Mouse (Mus musculus) spleen, embryonic (tissue): ENCODE data around the gene Ern1.
"Not testable (repeated sequence)": the region's sequence is repeated elsewhere in the genome, so short reads cannot be mapped to it uniquely, and the experiment has no call there.

Experiments
- CTCF ChIA-PET: fragments of 350-600 bp; sonication (Branson Sonifier 250); formaldehyde crosslinking; loops from one replicate; lab custom pipeline; 2022; lab: Charles Lee

Ern1 gene

DNA sequence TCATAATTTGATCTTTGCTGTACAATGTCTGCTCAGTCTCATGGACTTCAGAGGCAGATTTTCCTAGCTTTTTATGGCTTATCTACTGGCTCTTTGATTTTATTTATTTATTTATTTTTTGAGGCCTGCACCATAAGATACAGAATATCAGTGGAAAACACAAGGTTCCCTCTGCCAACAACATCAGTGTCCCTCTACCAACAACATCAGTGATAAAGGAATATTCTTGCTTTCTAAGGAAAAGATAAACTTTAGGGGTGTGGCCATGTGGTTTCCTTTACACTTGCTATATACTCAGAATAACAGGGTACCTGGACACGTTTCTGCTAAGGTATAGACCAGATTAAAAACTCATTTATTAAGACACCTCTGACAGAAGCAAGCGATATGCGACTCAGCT lies 48.3 kb downstream of the Ern1 start:
- CTCF ChIA-PET: no interaction called here

DNA sequence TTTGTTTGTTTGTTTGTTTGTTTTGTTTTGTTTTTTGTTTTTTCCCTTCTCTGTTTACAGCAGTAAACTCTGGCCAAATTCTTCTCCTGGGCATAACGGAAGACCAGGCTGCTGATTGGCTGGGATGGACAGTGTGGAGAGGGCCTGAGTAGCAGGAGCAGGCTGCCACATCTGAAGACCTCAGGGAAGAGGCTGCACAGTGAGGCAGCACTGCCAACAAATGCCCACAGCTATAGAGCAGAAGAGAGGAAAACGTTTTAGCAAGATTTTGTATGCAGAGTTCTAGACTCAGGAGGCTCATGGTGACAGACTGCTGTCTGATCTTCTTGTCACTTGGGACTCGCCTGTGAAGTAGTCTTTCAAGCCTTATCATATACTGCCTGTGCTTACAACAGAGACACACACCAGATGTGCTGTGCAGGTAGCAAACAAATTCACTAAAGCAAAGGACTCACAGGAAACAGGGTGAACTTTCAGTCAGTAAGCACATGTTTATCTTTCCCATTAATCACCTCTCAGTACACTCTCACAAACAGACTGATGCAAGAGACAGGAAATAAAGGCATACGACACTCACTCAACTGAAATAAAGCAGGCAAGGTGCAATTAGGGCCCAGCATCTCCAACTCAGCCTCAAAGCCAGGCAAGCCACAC lies 49.0 kb downstream of the Ern1 start:
- CTCF ChIA-PET: no interaction called here

DNA sequence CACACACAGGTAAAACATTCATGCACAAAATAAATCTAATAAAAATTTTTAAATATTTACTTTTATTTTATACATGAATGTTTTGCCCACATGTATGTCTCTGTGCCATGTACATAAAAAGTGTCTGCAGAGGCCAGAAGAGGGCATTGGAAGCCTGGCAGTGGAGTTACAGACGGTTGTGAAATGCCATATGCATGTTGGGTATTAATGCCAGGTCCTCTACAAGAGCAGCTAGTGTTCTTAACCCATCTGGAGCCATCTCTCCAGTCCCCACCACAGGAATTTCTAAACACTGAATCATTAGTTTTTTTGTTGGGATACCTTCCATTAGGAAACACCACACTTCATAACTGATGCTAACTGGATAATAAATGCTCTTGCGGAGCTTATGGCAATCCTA lies 50.1 kb downstream of the Ern1 start:
- CTCF ChIA-PET: no interaction called here

- CTCF ChIA-PET: no interaction called here
Observed at GRCm38 (mm10) chr11:106437039-106437438, 50.6 kb downstream of the Ern1 start.

DNA sequence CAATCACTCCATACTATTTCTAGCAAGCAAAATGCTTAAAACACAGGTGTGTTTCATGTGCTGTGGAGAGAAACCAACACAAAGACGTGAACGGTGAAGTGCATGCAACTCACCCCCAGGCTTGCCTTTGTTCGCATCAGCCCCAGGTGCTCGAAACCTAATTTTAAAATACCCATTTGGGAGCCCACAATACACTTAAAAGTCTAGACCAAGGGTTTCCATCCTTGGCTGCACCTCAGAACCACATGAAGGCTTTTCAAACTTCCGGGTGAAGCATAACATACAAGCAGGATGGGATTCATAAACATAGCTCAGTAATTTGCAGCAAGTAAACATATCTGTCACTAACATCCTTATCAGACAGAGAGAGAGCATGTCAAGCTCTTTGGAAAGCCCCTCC lies 57.3 kb downstream of the Ern1 start:
- CTCF ChIA-PET: no interaction called here

DNA sequence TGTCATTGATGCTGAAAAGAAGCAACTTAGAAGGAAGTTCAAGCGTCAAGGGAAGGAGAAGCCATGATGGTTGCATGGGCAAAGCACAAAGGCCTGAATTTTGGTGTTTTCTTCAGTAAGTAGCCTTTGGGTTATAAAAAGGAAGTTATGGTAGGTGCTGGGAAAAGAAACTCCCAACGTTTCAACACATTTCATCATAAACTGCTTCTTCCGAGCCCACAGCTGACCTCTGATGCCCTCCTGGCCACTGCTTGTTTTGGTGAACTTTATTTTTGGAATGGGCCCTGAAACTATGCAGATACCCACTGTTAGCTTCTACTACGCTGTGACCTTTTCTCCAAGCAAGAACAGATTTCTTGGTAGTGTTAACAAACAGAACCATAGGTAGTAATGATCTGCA lies 58.0 kb downstream of the Ern1 start:
- CTCF ChIA-PET: no interaction called here

DNA sequence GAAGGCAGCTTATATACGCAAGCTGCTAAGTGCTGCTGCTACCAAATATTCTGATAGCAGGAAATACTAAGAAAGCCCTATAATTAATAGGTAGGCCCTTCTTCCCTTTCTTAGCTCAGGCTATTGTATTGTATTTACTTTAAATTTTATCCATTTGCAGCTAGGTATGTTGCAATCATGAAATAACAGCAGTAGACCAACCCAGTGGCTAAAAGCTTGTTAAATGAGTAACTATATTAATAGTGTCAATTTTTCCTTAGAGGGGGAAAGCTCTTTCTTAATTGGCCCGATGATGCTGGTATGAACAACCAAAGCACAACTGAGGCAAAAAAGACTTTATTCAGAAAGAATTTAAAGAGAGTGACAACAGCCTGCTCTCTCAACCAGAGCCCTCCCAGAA lies 59.1 kb downstream of the Ern1 start:
- CTCF ChIA-PET: no interaction called here

DNA sequence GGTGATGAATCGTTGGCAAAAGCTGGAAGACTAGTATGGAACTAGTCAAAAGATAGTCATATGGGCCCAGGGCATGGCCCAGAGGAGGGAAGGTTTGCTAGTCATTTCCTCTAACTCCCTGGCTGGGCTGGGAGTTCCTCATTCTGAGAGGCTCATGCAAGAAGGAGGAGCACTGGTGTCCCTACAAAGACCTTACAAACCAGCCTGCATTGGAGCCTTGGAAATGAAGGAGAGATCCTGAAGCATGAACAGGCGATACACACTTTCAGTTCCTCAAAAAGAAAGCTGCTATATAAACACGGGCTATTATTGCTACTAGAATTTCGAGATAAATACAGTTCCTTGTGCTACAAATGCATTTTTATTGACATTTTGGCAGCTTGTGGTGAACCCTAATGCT lies 59.5 kb downstream of the Ern1 start:
- CTCF ChIA-PET: no interaction called here

DNA sequence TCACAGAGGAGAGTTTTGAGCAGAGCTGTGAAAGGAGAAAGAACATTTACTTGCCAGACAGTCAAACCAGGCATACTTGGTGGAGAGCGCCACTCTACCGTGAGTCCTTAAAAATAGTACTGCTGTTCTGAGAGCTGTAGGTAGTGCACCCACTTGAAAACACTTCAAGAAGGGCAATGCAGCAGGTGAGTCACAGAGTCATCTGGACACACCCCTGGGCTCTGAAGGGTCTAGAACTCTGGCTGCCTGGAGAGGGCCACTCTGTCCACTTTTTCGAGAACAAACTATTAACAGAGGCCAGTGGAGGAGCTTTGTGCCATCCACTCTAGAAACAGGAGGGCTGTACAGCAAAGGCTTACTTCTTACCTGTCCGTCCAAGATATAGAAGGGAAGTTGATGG lies 61.2 kb downstream of the Ern1 start:
- CTCF ChIA-PET: no interaction called here

- CTCF ChIA-PET: no interaction called here
Observed at GRCm38 (mm10) chr11:106425201-106425600, 62.5 kb downstream of the Ern1 start.

GRCm38 (mm10) chr11:106419262-106420102 lies 68.2 kb downstream of the Ern1 start:
- CTCF ChIA-PET: interaction anchor here (0.9 to 2.0 kb wide), 3 partner anchors 62 to 72 kb away, joined by 5 to 15 read pairs (median 5); partner anchors contain the start of gene Ern1

DNA sequence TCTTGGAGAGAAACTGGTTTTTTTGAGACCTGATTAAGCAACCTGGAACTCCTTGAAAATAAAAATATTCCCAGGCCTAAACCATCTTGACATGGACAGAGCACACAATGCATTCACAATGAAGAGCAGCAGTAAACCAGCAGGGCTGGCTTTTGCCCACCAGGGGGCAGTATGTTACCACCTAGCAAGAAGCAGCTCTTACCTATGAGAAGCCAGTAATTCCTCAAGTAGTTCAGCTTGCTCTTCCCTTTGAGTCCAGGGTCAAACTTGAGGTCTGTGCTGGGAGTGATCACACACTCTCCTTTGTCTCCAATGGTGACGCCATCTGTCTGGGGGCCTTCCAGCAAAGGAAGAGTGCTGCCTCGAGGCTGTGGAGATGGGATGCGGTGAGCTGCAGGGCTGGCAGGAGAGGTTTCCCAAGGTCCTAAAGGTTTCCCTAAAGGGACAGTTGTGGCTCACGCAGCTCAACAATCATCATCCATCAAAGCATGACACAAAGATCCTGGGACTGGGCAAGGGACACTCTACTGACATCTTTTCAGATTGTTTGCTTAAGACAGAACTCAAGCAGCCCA lies 68.9 kb downstream of the Ern1 start:
- CTCF ChIA-PET: interaction anchor here (0.9 to 2.0 kb wide), 3 partner anchors 63 to 73 kb away, joined by 5 to 15 read pairs (median 5); partner anchors contain the start of gene Ern1

DNA sequence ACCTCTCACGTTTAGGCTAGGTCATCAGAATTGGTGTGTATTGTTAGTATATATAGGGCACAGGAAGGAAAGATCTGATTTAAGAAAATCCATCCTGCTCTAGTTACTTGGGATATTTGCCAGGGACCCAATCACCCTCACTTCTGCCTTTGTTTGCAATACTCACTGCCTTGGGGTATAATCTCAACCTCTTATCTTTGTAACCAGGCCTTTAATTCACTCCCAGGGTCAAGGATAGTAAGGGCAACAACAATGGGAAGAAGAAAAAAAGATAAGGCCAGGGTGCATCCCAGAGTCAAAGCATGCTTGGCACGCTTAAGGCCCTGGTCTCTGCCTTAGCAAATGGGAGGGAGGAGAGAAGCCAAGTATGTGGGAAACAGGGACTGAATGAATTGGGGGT lies 69.8 kb downstream of the Ern1 start:
- CTCF ChIA-PET: no interaction called here

DNA sequence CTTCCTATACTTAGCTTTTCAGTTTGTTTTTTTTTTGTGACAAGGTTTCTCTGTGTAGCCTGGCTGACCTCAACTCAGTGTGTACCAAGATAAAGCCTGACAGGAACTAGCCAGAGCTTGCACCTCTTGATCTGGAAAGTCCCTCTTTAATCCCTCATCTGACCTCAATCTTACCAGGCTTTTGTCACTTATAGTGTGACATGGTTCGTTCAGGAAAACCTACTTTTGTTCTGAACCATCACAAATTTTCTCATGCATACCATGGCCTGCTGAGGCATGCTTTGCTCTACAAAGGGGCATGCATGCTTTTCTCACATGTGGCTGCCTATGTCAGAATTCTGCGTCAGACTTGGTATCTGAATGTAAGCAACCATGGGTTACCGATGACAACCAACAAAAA lies 71.3 kb downstream of the Ern1 start:
- CTCF ChIA-PET: interaction anchor here (1.4 kb wide), 1 partner anchor 75 kb away, joined by 16 read pairs; no protein-coding TSS in a partner anchor

- CTCF ChIA-PET: no interaction called here
Observed at GRCm38 (mm10) chr11:106412641-106413360, 74.9 kb downstream of the Ern1 start.

DNA sequence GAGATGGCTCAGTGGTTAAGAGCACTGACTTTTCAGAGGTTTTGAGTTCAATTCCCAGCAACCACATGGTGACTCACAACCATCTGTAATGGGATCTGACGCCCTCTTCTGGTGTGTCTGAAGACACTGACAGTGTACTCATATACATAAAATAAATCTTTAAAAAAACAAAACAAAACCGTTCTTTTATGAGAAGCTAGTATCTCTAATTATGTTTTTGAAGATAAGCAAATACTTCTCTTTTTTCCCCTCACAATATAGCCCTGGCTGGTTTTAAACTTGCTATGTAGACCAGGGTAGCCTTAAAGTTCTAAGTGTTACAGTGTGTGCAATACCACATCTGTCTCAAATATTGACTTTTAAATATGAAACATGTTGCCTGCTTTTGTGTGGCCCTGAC lies 76.5 kb downstream of the Ern1 start:
- CTCF ChIA-PET: no interaction called here

- CTCF ChIA-PET: no interaction called here
Observed at GRCm38 (mm10) chr11:106410507-106410906, 77.1 kb downstream of the Ern1 start.

- CTCF ChIA-PET: no interaction called here
Observed at GRCm38 (mm10) chr11:106410011-106410410, 77.6 kb downstream of the Ern1 start.

DNA sequence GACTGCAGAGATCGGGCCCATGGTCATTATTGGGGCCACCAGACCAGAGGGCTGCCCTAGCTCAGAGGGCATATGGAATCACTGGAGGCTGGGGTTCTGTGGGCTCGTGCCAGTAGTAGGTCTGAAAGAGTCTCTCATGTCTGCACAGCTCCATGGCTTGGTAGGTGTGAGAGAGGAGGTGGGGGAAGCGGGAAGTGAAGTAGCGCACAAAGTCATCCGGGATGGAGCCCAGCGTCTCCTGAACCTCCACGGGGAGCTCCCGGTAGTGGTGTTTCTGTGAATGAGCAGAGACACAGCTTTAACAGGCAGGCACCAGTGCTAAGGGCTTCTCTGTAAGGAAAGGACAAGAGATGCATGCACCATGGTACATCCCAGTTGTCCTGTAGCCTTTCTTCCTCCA lies 89.2 kb downstream of the Ern1 start:
- CTCF ChIA-PET: interaction anchor here (1.0 kb wide), 1 partner anchor 32 kb away, joined by 3 read pairs; no protein-coding TSS in a partner anchor

GRCm38 (mm10) chr11:106397656-106398055 lies 90.0 kb downstream of the Ern1 start:
- CTCF ChIA-PET: interaction anchor here (1.0 kb wide), 1 partner anchor 31 kb away, joined by 3 read pairs; no protein-coding TSS in a partner anchor

DNA sequence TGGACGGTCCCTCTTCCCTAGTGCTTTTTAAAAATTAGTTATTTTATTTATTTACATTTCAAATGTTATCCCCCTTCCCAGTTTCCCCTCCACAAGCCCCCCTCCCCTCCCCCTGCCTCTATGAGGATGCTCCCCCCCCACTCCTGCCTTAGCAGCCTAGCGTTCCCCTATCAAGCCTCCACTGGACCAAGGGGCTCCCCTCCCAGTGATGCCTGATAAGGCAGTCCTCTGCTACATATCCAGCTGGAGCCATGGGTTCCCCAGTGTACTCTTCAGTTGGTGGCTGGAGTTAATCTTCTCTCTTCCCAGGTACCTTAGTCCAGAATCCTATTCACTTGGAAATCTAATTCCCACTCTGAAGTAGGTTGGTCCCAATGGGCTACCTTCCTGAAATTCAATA lies 93.6 kb downstream of the Ern1 start:
- CTCF ChIA-PET: not testable (repeated sequence)

GRCm38 (mm10) chr11:106393331-106393616 lies 94.4 kb downstream of the Ern1 start:
- CTCF ChIA-PET: interaction anchor here (0.7 kb wide), 1 partner anchor 729 kb away, joined by 3 read pairs; no protein-coding TSS in a partner anchor
